Mouse (Mus musculus) brain, embryonic 18.5 days (tissue): ENCODE measurements around the gene Vmn1r45.
"Not testable (repeated sequence)": the region's sequence is repeated elsewhere in the genome, so short reads cannot be mapped to it uniquely, and the experiment has no call there.

Source experiments
- DNase-seq: peaks from one replicate; pipeline ENCODE4 v3.0.0-alpha.2; 2012; ENCODE audit warnings: low read depth, low spot score

The Vmn1r45 gene

GRCm38 (mm10) chr6:89940498-89940897 is at the start of gene Vmn1r45:
Vmn1r45 (minus strand) TSS chr6:89940598.
- not testable (repeated sequence) for DNase-seq

GRCm38 (mm10) chr6:89985989-89986388 is 45.6 kb upstream of the Vmn1r45 start:
- DNase-seq, result no peak

GRCm38 (mm10) chr6:89969013-89969412 is 28.6 kb upstream of the Vmn1r45 start, which contains the start of gene Vmn1r46:
Vmn1r46 (plus strand) TSS chr6:89969313.
- DNase-seq, result no peak

GRCm38 (mm10) chr6:89966341-89966740 is 25.9 kb upstream of the Vmn1r45 start:
- no peak for DNase-seq

DNA sequence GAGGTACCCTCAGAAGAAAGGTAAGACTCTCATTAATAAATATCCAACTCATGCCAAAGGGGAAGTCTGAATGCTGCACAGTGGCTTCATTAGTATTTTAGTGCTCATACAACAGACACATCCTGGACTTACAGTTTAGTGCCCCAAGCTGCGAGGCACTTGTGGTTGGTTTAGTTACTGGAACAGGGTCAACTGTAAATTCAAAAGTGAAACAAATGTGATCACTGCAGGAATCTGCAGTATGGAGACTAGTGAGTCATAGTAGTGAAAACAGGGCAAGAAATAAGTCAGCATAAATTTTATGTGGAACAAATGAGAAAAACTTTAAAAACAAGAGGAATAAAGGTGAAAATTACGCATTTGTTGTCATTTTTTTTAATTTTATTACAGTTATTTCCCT is 13.2 kb upstream of the Vmn1r45 start:
- DNase-seq, result no peak

DNA sequence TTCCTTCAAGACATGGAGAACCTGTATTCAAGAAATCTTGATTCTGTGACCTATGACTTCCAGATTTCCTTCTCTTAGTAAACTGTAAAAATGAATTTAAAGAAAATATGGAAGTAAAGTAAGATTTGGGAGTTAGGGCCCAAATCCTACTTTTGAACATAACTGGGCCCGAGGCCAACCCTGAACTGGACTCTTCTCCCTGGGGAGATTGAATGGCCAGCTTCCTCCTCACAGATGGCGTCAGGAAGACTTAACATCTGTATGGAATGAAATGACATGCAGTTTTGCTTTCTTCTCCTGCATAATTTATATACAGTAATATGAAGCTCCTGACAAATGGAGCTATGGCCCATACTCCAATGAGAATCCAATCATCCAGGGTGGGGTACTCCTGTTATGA is 528 bp upstream of the Vmn1r45 start:
- no peak for DNase-seq

DNA sequence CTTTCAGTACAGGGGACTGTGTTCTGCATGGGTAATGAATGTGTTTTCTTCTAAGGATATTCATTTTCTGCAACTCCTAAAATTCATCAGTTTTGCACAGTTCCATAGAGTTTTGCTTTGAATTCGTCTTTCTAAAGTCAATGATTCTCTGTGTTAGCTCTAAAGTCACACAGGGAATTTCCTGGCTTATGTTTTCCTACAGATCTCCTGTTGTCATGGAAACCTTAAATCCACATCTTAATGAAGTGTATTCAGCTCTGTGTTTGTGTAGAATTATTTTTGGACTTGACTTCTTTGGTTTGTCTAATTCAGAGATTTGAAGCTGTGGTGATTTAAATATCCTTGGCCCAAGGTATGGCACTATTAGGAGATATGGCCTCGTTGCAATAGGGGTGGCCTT is 56.6 kb downstream of the Vmn1r45 start:
- DNase-seq, result no peak

DNA sequence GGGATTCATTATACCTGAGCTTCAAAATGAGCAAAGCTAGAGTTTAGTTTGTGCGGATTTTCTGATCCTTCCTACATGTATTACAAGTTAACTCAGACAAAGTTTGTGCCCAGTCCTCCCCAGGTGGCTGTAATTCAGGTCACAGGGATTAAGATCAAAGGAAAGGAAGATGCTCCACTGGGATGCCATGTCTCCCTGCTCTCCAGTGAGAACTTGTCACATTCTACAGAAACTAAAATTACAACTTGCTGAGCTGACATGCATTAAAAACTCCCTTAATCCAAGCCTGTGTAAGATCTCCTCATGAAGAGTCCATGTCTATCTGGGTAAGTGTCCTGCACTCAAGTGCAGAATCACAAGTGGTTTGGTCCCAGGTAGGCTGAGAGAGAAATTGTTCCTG is 57.0 kb downstream of the Vmn1r45 start, which contains the start of gene Vmn1r44:
Gene Vmn1r44, plus strand, starts transcription at position 301 of the 400 bp plus-strand sequence.
- no peak for DNase-seq
